Mouse (Mus musculus): ENCODE measurements around the gene Cd27. TPM values are rescaled to one million over a fixed set of nuclear protein-coding genes. Genes with fewer than 3 reads are reported as not detected.

Cd27 gene
- polyA plus RNA-seq, 1 experiment from 2014 or later, result 3.2 TPM

DNA sequence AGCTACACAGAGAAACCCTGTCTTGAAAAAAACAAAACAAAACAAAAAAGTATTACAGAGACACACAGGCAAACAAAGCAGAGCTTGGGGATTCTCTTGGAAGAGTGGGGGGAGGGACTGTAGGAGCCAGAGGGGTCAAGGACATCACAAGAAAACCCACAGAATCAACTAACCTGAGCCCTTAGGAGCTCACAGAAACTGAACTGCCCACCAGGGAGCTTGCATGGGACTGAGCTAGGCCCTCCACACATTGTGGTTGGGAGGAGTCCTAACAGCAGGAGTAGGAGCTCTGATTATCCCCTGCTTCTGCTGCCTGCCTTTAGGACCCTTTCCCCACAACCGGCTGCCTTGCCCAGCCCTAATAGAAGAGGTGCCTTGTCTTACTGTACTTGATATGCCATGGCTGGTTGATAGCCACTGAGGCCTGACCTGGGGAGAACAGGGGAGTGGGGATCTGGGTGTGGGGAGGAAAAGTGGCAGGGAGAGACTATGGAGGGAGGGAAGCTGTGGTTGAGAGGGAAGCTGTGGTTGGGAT is 41.2 kb downstream of the Cd27 start:
- Histone ChIP-seq H3K36me3 (ENCODE audit: control insufficient read depth, insufficient read depth, low read length) (peaks cover 12% of the 10 kb centered on the region; the same call in 1 of the 2 replicates), H3K27me3 (replicated peaks; ENCODE audit: control insufficient read depth, insufficient read depth, low read length) (no peaks in the 10 kb centered on the region), H3K9me3 (ENCODE audit: control insufficient read depth, low read length) (no peaks in the 10 kb centered on the region), H3K27ac (ENCODE audit: low read depth, low read length) (no peak overlapping the region), H3K9ac (ENCODE audit: low read depth, low read length) (no peak overlapping the region), H3K4me2 (no peak overlapping the region), H3K4me3 (ENCODE audit: low read depth, low read length) (no peak overlapping the region), H3K4me1 (replicated peaks; ENCODE audit: control insufficient read depth, insufficient read depth, low read length) (no peaks in the 10 kb centered on the region; the same call in 1 of the 2 replicates)
- DNase-seq (ENCODE audit: low spot score) (no peak), ATAC-seq (replicated peaks; ENCODE audit: low FRiP score) (no peak)
- 47% methylated on average over 1 of the region's 1 CpGs for WGBS

- H3K4me1 ChIP-seq (replicated peaks; ENCODE audit: control insufficient read depth, insufficient read depth, low read length), result peaks cover 3% of the 10 kb centered on the region; the same call in 1 of the 2 replicates
- peak overlapping the region; percentile 75 for H3K4me3 ChIP-seq (ENCODE audit: low read depth, low read length)
- peak overlapping the region; percentile 86 for H3K4me2 ChIP-seq
- 47% methylated on average over 7 of the region's 7 CpGs for WGBS
- no peaks in the 10 kb centered on the region for H3K9me3 ChIP-seq (ENCODE audit: control insufficient read depth, low read length)
- H3K36me3 ChIP-seq (ENCODE audit: control insufficient read depth, insufficient read depth, low read length), result peaks cover 26% of the 10 kb centered on the region
- ATAC-seq (replicated peaks; ENCODE audit: low FRiP score), result no peak
- H3K9ac ChIP-seq (ENCODE audit: low read depth, low read length), result no peak overlapping the region; the same call in 1 of the 2 replicates
- H3K27me3 ChIP-seq (replicated peaks; ENCODE audit: control insufficient read depth, insufficient read depth, low read length), result no peaks in the 10 kb centered on the region
- H3K27ac ChIP-seq (ENCODE audit: low read depth, low read length), result no peak overlapping the region
- no peak for DNase-seq (ENCODE audit: low spot score)
Measured at GRCm38 (mm10) chr6:125193390-125193789, 43.4 kb downstream of the Cd27 start.

GRCm38 (mm10) chr6:125192841-125193240 is 44.0 kb downstream of the Cd27 start:
- DNase-seq (ENCODE audit: low spot score) (no peak), ATAC-seq (replicated peaks; ENCODE audit: low FRiP score) (no peak)
- Histone ChIP-seq H3K36me3 (ENCODE audit: control insufficient read depth, insufficient read depth, low read length) (peaks cover 31% of the 10 kb centered on the region), H3K9ac (ENCODE audit: low read depth, low read length) (peak overlapping the region; percentile 93), H3K27ac (ENCODE audit: low read depth, low read length) (peak overlapping the region; percentile 100), H3K4me1 (replicated peaks; ENCODE audit: control insufficient read depth, insufficient read depth, low read length) (peaks cover 3% of the 10 kb centered on the region; the same call in 1 of the 2 replicates), H3K9me3 (ENCODE audit: control insufficient read depth, low read length) (no peaks in the 10 kb centered on the region), H3K4me3 (ENCODE audit: low read depth, low read length) (peak overlapping the region; percentile 75), H3K4me2 (peak overlapping the region; percentile 86), H3K27me3 (replicated peaks; ENCODE audit: control insufficient read depth, insufficient read depth, low read length) (no peaks in the 10 kb centered on the region)
- 27% methylated on average over 5 of the region's 5 CpGs for WGBS

DNA sequence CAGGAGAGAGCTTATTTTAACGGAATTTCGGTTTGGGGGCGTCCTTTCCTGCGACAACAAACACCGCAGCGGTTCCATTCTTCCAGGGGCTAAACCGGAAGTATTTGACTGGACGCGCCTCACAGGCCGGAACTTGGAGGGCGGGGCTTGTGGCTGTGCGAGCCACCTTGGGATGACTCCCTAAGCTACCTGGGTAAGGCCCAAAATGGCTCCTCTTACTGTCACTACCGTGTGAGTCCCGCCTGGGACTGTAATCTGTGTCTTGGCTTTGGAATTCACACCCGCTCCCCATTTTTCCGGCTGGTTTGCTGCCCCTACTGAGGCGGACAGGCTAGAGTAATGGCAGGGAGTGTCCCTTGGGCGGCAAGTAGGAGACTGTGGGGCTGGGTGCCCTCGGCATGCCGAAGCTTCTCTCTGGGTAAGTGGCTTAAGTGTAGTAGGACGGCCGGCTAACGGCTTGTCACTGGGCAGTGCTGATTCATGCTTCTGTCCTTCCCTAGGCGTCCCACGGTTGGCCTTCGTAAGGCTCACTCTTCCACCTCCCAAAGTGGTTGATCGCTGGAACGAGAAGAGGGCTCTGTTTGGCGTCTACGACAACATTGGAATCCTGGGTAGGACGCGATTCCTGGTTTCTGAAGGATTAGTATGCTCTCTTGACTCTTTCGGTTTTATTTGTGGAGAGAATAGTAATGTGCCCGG is 44.6 kb downstream of the Cd27 start:
- peak overlapping the region; percentile 100 for H3K27ac ChIP-seq (ENCODE audit: low read depth, low read length)
- peaks cover 3% of the 10 kb centered on the region; the same call in 1 of the 2 replicates for H3K4me1 ChIP-seq (replicated peaks; ENCODE audit: control insufficient read depth, insufficient read depth, low read length)
- WGBS, result under 1% methylated on average over 34 of the region's 34 CpGs
- H3K9ac ChIP-seq (ENCODE audit: low read depth, low read length), result peak overlapping the region; percentile 93
- DNase-seq (ENCODE audit: low spot score) (peak; percentile 90), ATAC-seq (replicated peaks; ENCODE audit: low FRiP score) (peak; percentile 90)
- H3K4me2 ChIP-seq, result peak overlapping the region; percentile 86
- no peaks in the 10 kb centered on the region for H3K27me3 ChIP-seq (replicated peaks; ENCODE audit: control insufficient read depth, insufficient read depth, low read length)
- peak overlapping the region; percentile 75 for H3K4me3 ChIP-seq (ENCODE audit: low read depth, low read length)
- peaks cover 38% of the 10 kb centered on the region for H3K36me3 ChIP-seq (ENCODE audit: control insufficient read depth, insufficient read depth, low read length)
- H3K9me3 ChIP-seq (ENCODE audit: control insufficient read depth, low read length), result no peaks in the 10 kb centered on the region

DNA sequence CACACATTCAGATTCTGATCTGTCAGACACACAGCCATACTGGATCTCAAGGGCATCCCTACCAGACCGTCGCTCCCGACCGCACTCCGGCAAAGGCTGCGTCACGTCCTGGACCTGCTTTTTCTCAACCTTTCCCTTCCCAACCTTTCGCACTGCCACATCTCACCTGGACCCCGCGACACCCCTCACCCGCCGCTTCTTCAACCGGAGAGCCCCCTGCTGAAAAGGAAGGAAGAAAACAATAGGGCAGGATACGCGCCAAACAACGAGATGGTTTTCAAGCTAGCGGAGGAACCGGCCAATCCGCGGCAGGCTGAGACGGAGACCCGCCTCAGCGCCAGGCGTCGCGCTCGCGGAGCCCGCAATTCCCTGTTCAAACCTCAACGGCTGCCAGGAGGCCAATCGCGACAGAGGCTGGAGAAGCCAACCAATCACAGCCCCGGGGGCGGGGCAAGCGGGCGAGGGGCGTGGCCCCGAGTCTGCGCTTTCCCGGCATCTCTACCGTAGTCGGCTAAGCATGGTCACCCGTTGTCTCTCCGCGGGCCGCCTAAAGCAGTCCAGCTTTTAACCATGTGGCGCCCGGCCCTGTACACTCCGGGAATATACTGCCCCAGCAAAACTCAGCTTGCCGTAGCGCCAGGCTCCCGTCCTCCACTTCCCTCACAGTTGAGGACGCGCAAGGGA is 45.3 kb downstream of the Cd27 start, which contains the start of the genes Ncapd2 and Mrpl51:
Gene Ncapd2 (minus strand): TSS at position 370 of the 684 bp plus-strand sequence.
Gene Mrpl51 (plus strand): TSS at position 470 of the 684 bp plus-strand sequence.
- no peaks in the 10 kb centered on the region for H3K9me3 ChIP-seq (ENCODE audit: control insufficient read depth, low read length)
- peak within 1 kb of the TSS; percentile 75 for H3K4me3 ChIP-seq (ENCODE audit: low read depth, low read length)
- WGBS, result under 1% methylated on average over 54 of the region's 54 CpGs
- no peaks in the 10 kb centered on the region for H3K27me3 ChIP-seq (replicated peaks; ENCODE audit: control insufficient read depth, insufficient read depth, low read length)
- ATAC-seq (replicated peaks; ENCODE audit: low FRiP score) (peak; percentile 91), DNase-seq (ENCODE audit: low spot score) (peak; percentile 96)
- H3K4me1 ChIP-seq (replicated peaks; ENCODE audit: control insufficient read depth, insufficient read depth, low read length), result peaks cover 3% of the 10 kb centered on the region; the same call in 1 of the 2 replicates
- peak within 1 kb of the TSS; percentile 86 for H3K4me2 ChIP-seq
- peak within 1 kb of the TSS; percentile 100 for H3K27ac ChIP-seq (ENCODE audit: low read depth, low read length)
- peaks cover 45% of the 10 kb centered on the region for H3K36me3 ChIP-seq (ENCODE audit: control insufficient read depth, insufficient read depth, low read length)
- H3K9ac ChIP-seq (ENCODE audit: low read depth, low read length), result peak within 1 kb of the TSS; percentile 93

DNA sequence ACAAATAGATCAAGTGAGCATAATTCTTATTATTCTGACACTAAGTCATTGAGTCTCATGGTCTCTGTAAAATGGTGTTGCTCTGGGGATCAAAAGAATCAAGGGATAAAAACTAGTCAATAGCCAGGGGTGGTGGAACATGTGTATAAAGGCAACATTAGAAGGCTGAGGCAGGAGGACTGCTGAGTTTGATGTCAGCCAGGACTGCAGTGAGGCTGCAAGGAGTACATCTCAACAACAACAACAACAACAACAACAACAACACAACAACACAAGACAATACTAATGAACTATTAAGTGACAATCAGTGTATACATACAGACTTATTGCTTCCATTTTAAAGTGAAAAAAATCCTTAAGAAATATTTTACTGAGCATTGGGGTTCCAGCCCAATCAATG is 46.0 kb downstream of the Cd27 start:
- no peak for DNase-seq (ENCODE audit: low spot score)

GRCm38 (mm10) chr6:125186203-125186602 is 50.6 kb downstream of the Cd27 start:
- peaks cover 78% of the 10 kb centered on the region for H3K36me3 ChIP-seq (ENCODE audit: control insufficient read depth, insufficient read depth, low read length)
- ATAC-seq (replicated peaks; ENCODE audit: low FRiP score) (no peak), DNase-seq (ENCODE audit: low spot score) (no peak)
- 94% methylated on average over 10 of the region's 10 CpGs for WGBS
- H3K4me2 ChIP-seq, result no peak overlapping the region
- H3K9ac ChIP-seq (ENCODE audit: low read depth, low read length), result no peak overlapping the region
- H3K27me3 ChIP-seq (replicated peaks; ENCODE audit: control insufficient read depth, insufficient read depth, low read length), result no peaks in the 10 kb centered on the region
- H3K27ac ChIP-seq (ENCODE audit: low read depth, low read length), result no peak overlapping the region
- H3K4me3 ChIP-seq (ENCODE audit: low read depth, low read length), result no peak overlapping the region
- H3K9me3 ChIP-seq (ENCODE audit: control insufficient read depth, low read length), result no peaks in the 10 kb centered on the region
- peaks cover 3% of the 10 kb centered on the region; the same call in 1 of the 2 replicates for H3K4me1 ChIP-seq (replicated peaks; ENCODE audit: control insufficient read depth, insufficient read depth, low read length)

More for the DNA sequence above, 46.0 kb downstream of the Cd27 start:
- Histone ChIP-seq H3K9ac (ENCODE audit: low read depth, low read length) (peak overlapping the region; percentile 91), H3K4me3 (ENCODE audit: low read depth, low read length) (peak overlapping the region; percentile 75), H3K4me1 (replicated peaks; ENCODE audit: control insufficient read depth, insufficient read depth, low read length) (peaks cover 3% of the 10 kb centered on the region; the same call in 1 of the 2 replicates), H3K27me3 (replicated peaks; ENCODE audit: control insufficient read depth, insufficient read depth, low read length) (no peaks in the 10 kb centered on the region), H3K4me2 (peak overlapping the region; percentile 73), H3K9me3 (ENCODE audit: control insufficient read depth, low read length) (no peaks in the 10 kb centered on the region), H3K27ac (ENCODE audit: low read depth, low read length) (peak overlapping the region; percentile 100), H3K36me3 (ENCODE audit: control insufficient read depth, insufficient read depth, low read length) (peaks cover 51% of the 10 kb centered on the region)
- no peak for ATAC-seq (replicated peaks; ENCODE audit: low FRiP score)
